In the genomic region with DNA sequence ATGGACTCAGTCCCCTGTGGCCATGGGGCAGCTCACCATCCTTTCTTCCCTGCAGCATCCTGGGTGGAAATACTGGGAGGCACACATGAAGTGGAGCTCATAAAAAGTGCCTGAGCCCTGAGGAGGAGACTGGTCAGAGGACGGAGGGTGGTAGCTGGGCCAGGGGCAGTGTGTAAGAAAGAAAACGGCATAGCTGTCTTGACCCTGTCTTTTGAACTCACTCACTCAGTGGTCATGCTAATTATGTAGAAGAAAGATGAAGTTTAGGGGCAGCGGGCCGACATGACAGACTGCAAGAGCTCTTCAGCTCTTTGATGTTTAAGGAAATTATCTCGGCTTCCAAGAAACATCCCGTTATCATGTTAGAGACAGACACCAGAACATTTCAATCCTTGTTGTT, we compare ENCODE assay signal across 25 mouse cellular contexts.
DNase-seq lines count a peak whose midpoint lies in the region; ATAC-seq and TF ChIP-seq lines count a peak whose summit lies in the region.
"Had no signal": no experiment of that assay in that cellular context is flagged by ENCODE, and none has a peak within 500 bp of the region (broad histone marks: within the 10 kb centered on the region; RNA-seq: fewer than 3 reads in every experiment).

No protein-coding gene starts in this region.

- no peaks in the 10 kb centered on the region for H3K79me2 ChIP-seq in heart, adult 2 months (replicated peaks; ENCODE audit: control insufficient read depth, insufficient read depth, low read length)

- H3K4me2 ChIP-seq in lung, embryonic 14.5 days: no peak overlapping the region
- no peak overlapping the region for H3K4me2 ChIP-seq in midbrain, embryonic 11.5 days
- no peak overlapping the region for H3K4me2 ChIP-seq in midbrain, embryonic 15.5 days
- no peak overlapping the region for H3K4me2 ChIP-seq in intestine, postnatal 0 days (replicated peaks; ENCODE audit: low read depth)
- H3K4me2 ChIP-seq: embryonic facial prominence, embryonic 15.5 days; heart, embryonic 12.5 days; neural tube, embryonic 13.5 days had no signal

- H3K4me3 ChIP-seq in heart, adult 2 months: no peak overlapping the region
- H3K4me3 ChIP-seq in lung, embryonic 14.5 days (ENCODE audit: low read depth, low read length): no peak overlapping the region
- H3K4me3 ChIP-seq in midbrain, embryonic 11.5 days (ENCODE audit: low read depth, low read length): no peak overlapping the region
- no peak overlapping the region for H3K4me3 ChIP-seq in midbrain, embryonic 15.5 days
- H3K4me3 ChIP-seq in intestine, postnatal 0 days (ENCODE audit: low read depth, low read length): no peak overlapping the region
- H3K4me3 ChIP-seq: embryonic facial prominence, embryonic 15.5 days; heart, embryonic 12.5 days; neural tube, embryonic 13.5 days had no signal

- H3K27ac ChIP-seq in heart, adult 2 months: no peak overlapping the region
- H3K27ac ChIP-seq in lung, embryonic 14.5 days (ENCODE audit: low read depth): 0 out of 2 replicates have a peak overlapping the region, but pooled peaks have one; percentile 5
- no peak overlapping the region for H3K27ac ChIP-seq in midbrain, embryonic 11.5 days (ENCODE audit: low read depth, low read length)
- no peak overlapping the region for H3K27ac ChIP-seq in midbrain, embryonic 15.5 days
- no peak overlapping the region for H3K27ac ChIP-seq in intestine, postnatal 0 days (ENCODE audit: low read depth, low read length)
- H3K27ac ChIP-seq: embryonic facial prominence, embryonic 15.5 days; liver, embryonic 14.5 days; neural tube, embryonic 13.5 days had no signal

- no peak overlapping the region for H3K9ac ChIP-seq in heart, adult 2 months (ENCODE audit: low read depth, low read length)
- H3K9ac ChIP-seq in lung, embryonic 14.5 days: no peak overlapping the region
- no peak overlapping the region for H3K9ac ChIP-seq in midbrain, embryonic 11.5 days (ENCODE audit: low read length)
- no peak overlapping the region for H3K9ac ChIP-seq in midbrain, embryonic 15.5 days
- H3K9ac ChIP-seq in intestine, postnatal 0 days (ENCODE audit: low read depth, low read length): no peak overlapping the region
- H3K9ac ChIP-seq: embryonic facial prominence, embryonic 15.5 days; heart, embryonic 12.5 days; liver, embryonic 14.5 days; neural tube, embryonic 13.5 days had no signal

- peaks cover 20% of the 10 kb centered on the region for H3K36me3 ChIP-seq in heart, adult 2 months (ENCODE audit: control insufficient read depth, insufficient read depth, low read length)
- H3K36me3 ChIP-seq in lung, embryonic 14.5 days (ENCODE audit: insufficient read depth): no peaks in the 10 kb centered on the region
- no peaks in the 10 kb centered on the region; the same call in 1 of the 2 replicates for H3K36me3 ChIP-seq in midbrain, embryonic 11.5 days (ENCODE audit: control insufficient read depth, insufficient read depth, low read length)
- no peaks in the 10 kb centered on the region for H3K36me3 ChIP-seq in midbrain, embryonic 15.5 days (replicated peaks)
- no peaks in the 10 kb centered on the region for H3K36me3 ChIP-seq in intestine, postnatal 0 days (ENCODE audit: control insufficient read depth, insufficient read depth)
- H3K36me3 ChIP-seq: embryonic facial prominence, embryonic 15.5 days; neural tube, embryonic 13.5 days had no signal

- DNase-seq in heart, adult 11 months: peak; percentile 84
- no peak for DNase-seq in heart, adult 2 months
- DNase-seq in lung, embryonic 14.5 days: peak; percentile 46
- DNase-seq in lung, postnatal 14 days: no peak
- no peak for DNase-seq in midbrain, embryonic 11.5 days (ENCODE audit: low spot score, missing footprints)
- DNase-seq: adrenal gland, postnatal 10 days; cerebellum, adult 8-10 months; cerebellum, postnatal 25 days; gastrocnemius, postnatal 14 days; heart, postnatal 10 days; kidney, adult 9 months; kidney, postnatal 25 days; liver; lung, postnatal 36 days; thymus, adult 2 months; thymus, postnatal 4 days had no signal

- peaks cover 8% of the 10 kb centered on the region for H3K4me1 ChIP-seq in heart, adult 2 months (ENCODE audit: control insufficient read depth, insufficient read depth, low read length)
- peaks cover 27% of the 10 kb centered on the region for H3K4me1 ChIP-seq in lung, embryonic 14.5 days (ENCODE audit: insufficient read depth)
- peaks cover 11% of the 10 kb centered on the region for H3K4me1 ChIP-seq in midbrain, embryonic 11.5 days (ENCODE audit: control insufficient read depth, insufficient read depth, low read length)
- no peaks in the 10 kb centered on the region for H3K4me1 ChIP-seq in midbrain, embryonic 15.5 days
- H3K4me1 ChIP-seq in intestine, postnatal 0 days (replicated peaks; ENCODE audit: control insufficient read depth, insufficient read depth, low read length): no peaks in the 10 kb centered on the region

- TF ChIP-seq EP300 in heart, adult 2 months (IDR thresholded peaks at IDR 0.05; ENCODE audit: insufficient read depth, low read depth, low read length): no peak

- ATAC-seq in lung, embryonic 14.5 days (ENCODE audit: insufficient read depth): 0 out of 2 replicates have a peak, but pooled peaks have one; percentile 18
- ATAC-seq in midbrain, embryonic 11.5 days (ENCODE audit: low FRiP score): peak; percentile 64
- no peak for ATAC-seq in midbrain, embryonic 15.5 days (replicated peaks)
- no peak for ATAC-seq in intestine, postnatal 0 days
- ATAC-seq: forebrain, embryonic 14.5 days; intestine, embryonic 16.5 days; Patski had no signal

- intact Hi-C loops in heart, adult 2 months (cut with DNase I): loop anchor here (5.0 kb wide), 1 partner anchor 75 kb away; no protein-coding TSS in a partner anchor

- no peak for TF ChIP-seq POLR2A in heart, adult 2 months (IDR thresholded peaks at IDR 0.05; ENCODE audit: insufficient read depth, low read depth, low read length)

- H3K9me3 ChIP-seq in lung, embryonic 14.5 days (ENCODE audit: low read depth, low read length): no peaks in the 10 kb centered on the region
- H3K9me3 ChIP-seq in midbrain, embryonic 11.5 days (ENCODE audit: control insufficient read depth, low read length): no peaks in the 10 kb centered on the region
- no peaks in the 10 kb centered on the region for H3K9me3 ChIP-seq in midbrain, embryonic 15.5 days
- no peaks in the 10 kb centered on the region for H3K9me3 ChIP-seq in intestine, postnatal 0 days (ENCODE audit: control insufficient read depth)
- H3K9me3 ChIP-seq: embryonic facial prominence, embryonic 15.5 days; heart, embryonic 12.5 days; neural tube, embryonic 13.5 days had no signal

- TF ChIP-seq CTCF in heart, adult 2 months (IDR thresholded peaks at IDR 0.05): no peak
- TF ChIP-seq CTCF in lung, embryonic 14.5 days (IDR thresholded peaks at IDR 0.05; ENCODE audit: low read depth): no peak
- TF ChIP-seq CTCF in intestine, postnatal 0 days (IDR thresholded peaks at IDR 0.05; ENCODE audit: low read depth): no peak

- H3K27me3 ChIP-seq in heart, adult 2 months (ENCODE audit: control insufficient read depth, insufficient read depth, low read length): no peaks in the 10 kb centered on the region
- H3K27me3 ChIP-seq in lung, embryonic 14.5 days (ENCODE audit: insufficient read depth, low read length): no peaks in the 10 kb centered on the region
- H3K27me3 ChIP-seq in midbrain, embryonic 11.5 days (ENCODE audit: control insufficient read depth, insufficient read depth, low read length): no peaks in the 10 kb centered on the region
- H3K27me3 ChIP-seq in midbrain, embryonic 15.5 days (replicated peaks): no peaks in the 10 kb centered on the region
- no peaks in the 10 kb centered on the region for H3K27me3 ChIP-seq in intestine, postnatal 0 days (replicated peaks; ENCODE audit: control insufficient read depth, insufficient read depth, low read length)
- H3K27me3 ChIP-seq: embryonic facial prominence, embryonic 15.5 days; heart, embryonic 12.5 days; neural tube, embryonic 13.5 days; Patski had no signal

- WGBS in heart, adult 2 months: 71% methylated on average over 6 of the region's 6 CpGs
- WGBS in lung, embryonic 14.5 days: 27% methylated on average over 6 of the region's 6 CpGs
- 19% methylated on average over 6 of the region's 6 CpGs for WGBS in midbrain, embryonic 11.5 days
- 18% methylated on average over 6 of the region's 6 CpGs for WGBS in midbrain, embryonic 15.5 days
- 76% methylated on average over 6 of the region's 6 CpGs for WGBS in intestine, postnatal 0 days

Comparison
In these comparisons a context has a peak if more than half of its experiments do, and no peak if none do; other contexts are left out.
1. DNase-seq: peak in heart, adult 11 months (single experiment) and lung, embryonic 14.5 days (single experiment); none in heart, adult 2 months (0 of 2), lung, postnatal 14 days (single experiment) and midbrain, embryonic 11.5 days (single experiment).
2. ATAC-seq: peak in lung, embryonic 14.5 days (single experiment) and midbrain, embryonic 11.5 days (single experiment); none in midbrain, embryonic 15.5 days (single experiment) and intestine, postnatal 0 days (single experiment).